Mouse (Mus musculus) erythroblast, embryonic 14.5 days (primary cell): ENCODE results near the gene Erg.

Source experiments
- GATA1 ChIP-seq: IDR thresholded peaks from 2 replicates; pipeline ENCODE4 v1.6.1; 2012; ENCODE audit warnings: low read length, inconsistent platforms, mixed read lengths
- TAL1 ChIP-seq: IDR thresholded peaks from 3 replicates; pipeline ENCODE4 v1.6.1; 2012; ENCODE audit warnings: low read length, inconsistent platforms, mixed read lengths

GRCm38 (mm10) chr16:95623056-95623455 lies 36.7 kb upstream of the Erg start:
- TF ChIP-seq GATA1: no peak
- TF ChIP-seq TAL1: no peak
